Mouse (Mus musculus): ENCODE results near the gene Gm7137.
"Not testable (repeated sequence)": the region's sequence is repeated elsewhere in the genome, so short reads cannot be mapped to it uniquely, and the experiment has no call there.

The Gm7137 gene

DNA sequence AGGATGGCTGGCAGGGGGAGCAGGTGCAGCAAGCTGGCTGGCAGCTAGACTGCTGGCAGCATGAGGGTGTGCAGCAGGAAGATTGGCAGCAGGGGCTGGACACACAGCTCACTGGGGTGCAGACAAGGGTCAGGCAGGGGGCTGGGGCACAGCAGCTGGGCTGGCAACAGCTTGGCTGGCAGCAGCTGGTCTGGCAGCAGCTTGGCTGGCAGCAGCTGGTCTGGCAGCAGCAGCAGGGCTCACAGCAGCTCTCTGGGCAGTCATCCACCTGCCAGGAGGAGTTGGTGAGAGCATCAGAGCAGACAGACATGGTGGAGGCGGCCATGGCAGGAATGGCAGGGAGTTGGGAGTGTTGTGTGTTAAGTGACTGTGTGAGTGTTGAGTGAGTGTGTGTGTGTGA is at the start of gene Gm7137:
TSS of gene Gm7137 (minus strand) at position 325 of the 400 bp plus-strand sequence.
- DNase-seq: not testable (repeated sequence)

DNA sequence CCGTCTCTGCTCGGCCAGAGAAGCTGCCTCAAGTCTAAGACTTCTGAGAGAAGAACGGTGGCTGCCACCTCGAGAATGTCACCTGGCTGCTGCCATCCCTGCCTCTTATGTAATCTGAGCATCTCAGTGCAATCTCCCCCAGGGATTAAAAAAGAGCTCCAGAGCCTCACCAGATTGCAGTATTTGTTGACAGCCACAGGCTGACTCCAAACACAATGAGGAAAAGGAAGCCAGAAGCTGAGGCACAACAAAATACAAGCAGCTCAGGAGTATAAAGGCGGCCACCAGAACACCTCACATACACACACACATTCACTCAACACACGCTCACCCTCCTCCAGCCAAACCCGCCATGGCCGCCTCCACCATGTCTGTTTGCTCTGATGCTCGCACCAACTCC is 47.6 kb upstream of the Gm7137 start, which contains the start of gene Krtap10-10:
TSS of gene Krtap10-10 (plus strand) at position 301 of the 400 bp plus-strand sequence.
- no peak for DNase-seq

DNA sequence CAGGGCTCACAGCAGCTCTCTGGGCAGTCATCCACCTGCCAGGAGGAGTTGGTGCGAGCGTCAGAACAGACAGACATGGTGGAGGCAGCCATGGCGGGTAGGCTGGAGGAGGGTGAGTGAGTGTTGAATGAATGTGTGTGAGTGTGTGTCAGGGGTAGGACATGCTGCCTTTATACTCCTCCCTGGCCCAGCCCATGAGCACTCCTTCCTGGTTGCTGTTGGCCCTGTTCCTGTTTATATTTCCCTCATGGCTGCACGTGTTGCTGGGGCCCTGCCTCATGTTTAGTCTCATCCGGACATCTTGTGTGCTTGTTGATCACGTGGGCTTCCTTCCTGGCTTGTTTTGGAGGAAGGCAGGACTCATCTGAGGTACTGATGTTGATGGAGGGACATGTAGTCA is 39.0 kb upstream of the Gm7137 start, which contains the start of gene Krtap10-4:
TSS of gene Krtap10-4 (minus strand) at position 145 of the 400 bp plus-strand sequence.
- no peak for DNase-seq

DNA sequence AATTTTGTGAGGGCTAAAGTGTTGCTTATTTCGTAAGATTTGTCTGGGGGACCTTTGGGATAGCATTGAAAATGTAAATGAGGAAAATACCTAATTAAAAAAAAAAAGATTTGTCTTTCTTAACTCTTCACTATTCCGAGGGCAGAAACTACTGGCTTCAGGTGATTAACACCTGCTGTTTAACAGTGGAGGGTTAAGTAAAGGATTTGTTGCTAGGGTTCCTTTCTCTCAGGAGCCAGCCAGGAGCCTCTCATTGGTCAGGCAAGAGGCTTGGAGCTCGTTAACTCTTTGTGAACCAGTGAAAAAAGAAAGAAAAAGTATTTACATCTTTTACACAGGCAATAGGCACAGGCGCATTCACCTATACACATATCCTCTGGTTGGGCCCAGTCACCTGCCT is 31.2 kb upstream of the Gm7137 start:
- DNase-seq: no peak

DNA sequence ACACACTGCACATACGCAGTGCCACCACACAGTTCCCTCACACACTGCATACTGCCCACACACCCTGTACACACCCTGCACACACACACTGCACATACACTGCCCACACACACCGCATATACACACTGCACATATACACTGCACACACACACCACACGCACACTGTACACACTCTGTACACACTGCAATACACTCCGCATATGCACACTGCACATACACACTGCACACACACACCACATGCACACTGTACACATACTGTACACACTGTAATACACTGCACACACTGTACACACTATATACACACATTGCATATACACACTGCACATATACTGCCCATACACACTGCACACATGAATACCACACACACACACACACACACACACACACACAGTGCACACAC is 30.5 kb upstream of the Gm7137 start:
- DNase-seq: no peak

DNA sequence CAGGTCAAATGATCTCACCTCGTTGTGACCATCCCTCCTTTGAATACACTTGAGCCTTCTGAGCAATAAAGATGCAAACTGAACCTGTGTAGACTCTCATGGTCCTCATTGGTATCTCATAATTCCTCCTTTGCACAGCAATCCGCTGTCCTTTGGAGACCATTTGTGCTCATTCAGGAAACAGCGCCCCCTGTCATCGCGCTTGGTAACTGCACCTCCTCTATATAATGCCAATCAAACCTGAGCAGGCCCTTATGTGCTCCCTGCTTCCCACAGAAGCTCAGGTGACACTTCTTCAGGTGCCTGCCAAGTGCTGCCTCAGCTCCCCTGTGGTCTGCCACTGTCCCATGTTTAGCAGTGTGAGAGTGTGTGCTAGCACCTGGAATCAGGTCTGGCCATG is 27.5 kb upstream of the Gm7137 start:
- DNase-seq: no peak

DNA sequence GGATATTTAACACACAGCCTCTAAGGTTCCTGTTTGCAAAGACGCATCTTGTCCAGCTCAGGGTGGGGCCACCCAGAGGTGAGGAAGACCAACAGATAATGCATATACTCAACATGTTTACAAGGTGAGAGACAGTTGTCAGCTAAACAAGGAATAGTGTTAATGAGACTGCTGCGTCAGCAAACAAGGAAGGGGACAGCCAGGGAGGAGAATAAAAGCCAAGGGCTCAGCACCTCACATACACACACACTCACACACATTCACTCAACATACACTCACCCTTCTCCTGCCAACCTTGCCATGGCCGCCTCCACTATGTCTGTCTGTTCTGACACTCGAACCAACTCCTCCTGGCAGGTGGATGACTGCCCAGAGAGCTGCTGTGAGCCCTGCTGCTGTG is 26.4 kb upstream of the Gm7137 start, which contains the start of gene Gm2696:
TSS of gene Gm2696 (plus strand) at position 301 of the 400 bp plus-strand sequence.
- DNase-seq: no peak

DNA sequence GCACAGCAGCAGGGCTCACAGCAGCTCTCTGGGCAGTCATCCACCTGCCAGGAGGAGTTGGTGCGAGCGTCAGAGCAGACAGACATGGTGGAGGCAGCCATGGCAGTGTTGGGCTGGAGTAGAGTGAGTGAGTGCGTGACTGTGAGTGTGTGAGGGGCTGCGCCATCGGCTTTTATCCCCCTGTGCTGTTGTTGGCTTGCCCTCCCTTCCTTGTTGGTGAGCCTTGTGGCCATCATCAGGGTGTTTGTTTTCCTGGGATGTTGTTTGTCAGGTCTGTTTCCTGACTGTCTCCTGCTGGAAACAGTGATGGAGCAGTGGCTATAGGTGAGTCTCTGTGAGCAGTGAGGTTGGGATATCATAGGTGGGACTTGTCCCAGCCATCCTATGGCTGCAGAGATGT is 23.7 kb upstream of the Gm7137 start, which contains the start of gene Gm9507:
TSS of gene Gm9507 (minus strand) at position 101 of the 400 bp plus-strand sequence.
- no peak for DNase-seq

DNA sequence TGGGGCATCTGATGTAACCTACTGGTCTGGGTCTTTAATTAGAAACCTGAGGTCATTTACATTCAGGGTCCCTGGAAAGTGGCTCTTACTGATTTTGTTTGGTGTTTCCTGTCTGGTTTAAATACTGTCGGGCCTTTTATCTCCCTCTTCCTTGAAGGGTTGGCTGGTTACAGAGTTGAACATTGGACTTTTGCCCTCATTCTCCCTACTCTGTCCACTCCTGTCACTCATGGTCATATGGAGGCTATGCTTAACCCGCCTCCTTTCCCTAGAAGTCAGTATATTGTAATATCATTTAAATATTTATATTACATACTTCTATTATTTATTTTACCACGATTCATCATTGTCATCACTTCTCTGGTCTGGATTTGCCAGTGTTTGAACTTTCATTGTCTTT is 16.1 kb upstream of the Gm7137 start:
- no peak for DNase-seq

DNA sequence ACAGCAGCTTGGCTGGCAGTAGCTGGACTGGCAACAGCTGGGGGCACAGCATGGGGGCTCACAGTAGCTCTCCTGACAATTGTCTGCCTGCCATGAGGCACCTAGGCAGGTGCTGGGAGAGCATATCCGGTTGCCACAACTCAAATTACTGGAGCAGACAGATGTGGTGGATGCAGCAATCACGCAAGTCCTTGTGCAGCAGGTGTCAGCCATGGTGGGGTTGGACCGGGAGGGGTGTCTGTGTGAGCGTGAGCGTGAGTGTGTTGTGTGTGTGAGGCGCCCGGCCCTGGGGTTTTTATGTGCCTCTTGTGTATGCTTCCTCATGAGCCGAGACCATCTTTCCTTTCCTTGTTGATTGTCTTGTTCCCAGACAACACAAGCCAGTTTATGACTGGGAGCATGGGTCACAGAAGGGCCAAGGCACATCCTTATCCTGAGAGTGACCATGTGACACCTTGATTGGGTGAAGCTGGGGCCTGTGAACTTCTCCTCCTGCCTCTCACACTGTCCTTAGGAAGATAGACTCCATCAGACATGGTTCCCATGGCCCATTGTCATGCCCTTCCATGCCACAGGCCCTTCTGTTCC is 11.0 kb upstream of the Gm7137 start, which contains the start of gene Gm19668:
TSS of gene Gm19668 (minus strand) at position 213 of the 588 bp plus-strand sequence.
- DNase-seq: no peak

DNA sequence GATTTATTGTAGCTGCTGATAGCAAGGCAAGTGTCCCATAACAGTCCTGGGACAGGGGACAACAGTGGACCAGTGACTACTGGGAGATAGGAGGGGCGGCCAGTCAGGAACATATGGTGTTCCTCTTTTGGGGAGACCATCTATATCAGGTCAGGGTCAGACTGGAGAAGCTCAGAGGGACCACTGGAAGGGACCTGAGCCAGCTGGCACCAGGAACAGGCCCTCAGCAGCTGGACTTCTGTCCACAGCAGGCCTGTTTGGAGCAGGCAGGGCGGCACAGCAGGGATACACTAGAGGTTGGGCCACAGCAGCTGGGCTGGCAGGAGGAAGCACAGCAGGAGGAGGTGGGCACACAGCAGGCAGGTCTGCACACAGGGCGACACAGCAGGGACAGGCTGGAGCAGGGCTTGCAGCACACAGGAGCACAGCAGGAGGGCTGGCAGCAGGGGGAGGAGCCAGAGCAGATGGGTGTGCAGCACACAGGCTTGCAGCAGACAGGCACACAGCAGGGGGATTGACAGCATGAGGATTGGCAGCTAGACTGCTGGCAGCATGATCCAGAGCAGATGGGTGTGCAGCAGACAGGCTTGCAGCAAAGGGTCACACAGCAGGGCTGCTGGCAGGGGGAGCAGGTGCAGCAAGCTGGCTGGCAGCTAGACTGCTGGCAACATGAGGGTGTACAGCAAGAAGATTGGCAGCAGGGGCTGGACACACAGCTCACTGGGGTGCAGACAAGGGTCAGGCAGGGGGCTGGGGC is 10.3 kb upstream of the Gm7137 start:
- DNase-seq: peak; percentile 26

DNA sequence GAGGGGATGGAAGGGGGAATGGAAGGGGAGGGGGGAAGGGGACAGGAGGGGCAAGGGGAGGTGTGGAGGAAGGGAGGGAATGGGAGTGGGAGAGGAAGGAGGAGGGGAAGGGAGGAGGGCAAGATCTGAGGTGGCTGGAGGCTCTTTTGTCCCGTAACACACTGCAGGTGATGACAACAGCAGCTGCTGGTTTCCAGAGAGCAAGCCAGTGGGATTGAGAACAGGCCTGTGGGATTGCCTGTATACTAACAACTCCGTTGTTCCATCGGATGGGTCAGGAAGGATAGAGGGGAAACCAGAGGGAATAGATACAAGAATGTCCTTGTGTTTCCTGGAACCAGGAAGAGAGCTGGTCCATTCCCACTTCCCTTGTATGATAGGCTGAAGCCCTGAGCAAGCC is 9.7 kb upstream of the Gm7137 start:
- no peak for DNase-seq

DNA sequence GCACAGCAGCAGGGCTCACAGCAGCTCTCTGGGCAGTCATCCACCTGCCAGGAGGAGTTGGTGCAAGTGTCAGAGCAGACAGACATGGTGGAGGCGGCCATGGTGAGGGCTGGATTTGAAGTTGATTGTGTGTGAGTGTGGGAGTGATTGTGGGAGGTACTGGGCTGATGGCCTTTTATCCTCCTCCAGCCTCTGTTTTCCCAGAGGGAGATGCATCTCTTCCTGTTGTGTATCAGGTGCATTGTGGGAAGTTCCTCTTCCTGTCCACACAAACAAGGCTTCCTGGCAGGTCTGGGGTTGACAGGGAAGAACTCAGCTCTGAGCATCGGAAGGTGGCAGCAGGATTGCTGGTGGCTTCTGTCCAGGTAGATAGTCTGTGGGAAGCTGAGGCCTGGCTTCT is 7.0 kb upstream of the Gm7137 start, which contains the start of gene Gm9639:
TSS of gene Gm9639 (minus strand) at position 101 of the 400 bp plus-strand sequence.
- no peak for DNase-seq

DNA sequence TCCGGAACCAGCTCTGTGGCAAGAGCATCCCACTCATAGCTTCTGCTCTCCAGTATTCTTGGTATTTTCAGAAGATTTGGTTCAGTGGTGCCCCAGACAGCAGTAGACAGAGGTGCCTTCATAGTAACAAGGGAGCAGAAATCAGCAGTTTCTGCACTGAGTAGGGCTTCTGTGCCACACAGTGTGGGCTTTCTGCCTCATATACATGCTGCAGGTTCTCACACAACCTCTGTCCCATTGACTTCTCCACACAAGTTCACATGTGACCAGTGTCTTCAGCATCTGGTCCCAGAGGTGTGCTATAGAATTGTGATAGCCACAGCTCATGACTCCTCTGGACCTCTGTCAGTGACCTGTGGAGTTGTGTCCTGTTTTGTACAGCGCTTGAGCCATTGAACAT is 621 bp upstream of the Gm7137 start:
- DNase-seq: no peak

DNA sequence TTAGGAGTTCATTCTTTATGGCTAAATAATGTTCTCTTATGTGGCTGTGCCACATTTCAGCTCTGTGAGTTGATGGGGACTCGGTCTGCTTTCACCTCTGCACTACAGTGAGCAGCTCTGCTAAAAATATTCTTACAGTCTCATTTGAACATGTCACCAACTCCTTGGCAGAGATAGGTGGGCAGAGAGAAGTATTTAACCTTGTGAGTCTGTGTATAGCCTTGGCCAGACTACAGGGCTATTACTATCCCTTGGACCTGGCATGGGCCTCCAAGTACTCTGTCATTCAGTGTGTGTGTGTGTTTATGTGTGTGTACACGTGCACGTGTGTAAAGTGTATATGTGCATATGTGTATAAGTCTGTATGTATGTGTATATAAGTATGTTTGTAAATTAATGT is 4.6 kb downstream of the Gm7137 start:
- DNase-seq: not testable (repeated sequence)

DNA sequence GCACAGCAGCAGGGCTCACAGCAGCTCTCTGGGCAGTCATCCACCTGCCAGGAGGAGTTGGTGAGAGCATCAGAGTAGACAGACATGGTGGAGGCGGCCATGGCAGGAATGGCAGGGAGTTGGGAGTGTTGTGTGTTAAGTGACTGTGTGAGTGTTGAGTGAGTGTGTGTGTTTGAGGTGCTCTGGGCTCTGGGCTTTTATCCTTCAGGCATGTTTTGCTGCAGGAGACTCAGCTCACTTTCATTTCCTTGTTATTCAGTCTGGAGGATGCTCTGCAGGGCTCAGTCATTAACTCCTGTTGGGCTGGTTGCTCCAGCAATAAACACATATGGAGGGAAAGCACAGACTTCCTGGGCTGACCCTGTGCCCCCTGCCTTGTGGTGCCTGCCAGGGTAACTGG is 5.6 kb downstream of the Gm7137 start, which contains the start of gene Gm3250:
TSS of gene Gm3250 (minus strand) at position 101 of the 400 bp plus-strand sequence.
- DNase-seq: not testable (repeated sequence)

DNA sequence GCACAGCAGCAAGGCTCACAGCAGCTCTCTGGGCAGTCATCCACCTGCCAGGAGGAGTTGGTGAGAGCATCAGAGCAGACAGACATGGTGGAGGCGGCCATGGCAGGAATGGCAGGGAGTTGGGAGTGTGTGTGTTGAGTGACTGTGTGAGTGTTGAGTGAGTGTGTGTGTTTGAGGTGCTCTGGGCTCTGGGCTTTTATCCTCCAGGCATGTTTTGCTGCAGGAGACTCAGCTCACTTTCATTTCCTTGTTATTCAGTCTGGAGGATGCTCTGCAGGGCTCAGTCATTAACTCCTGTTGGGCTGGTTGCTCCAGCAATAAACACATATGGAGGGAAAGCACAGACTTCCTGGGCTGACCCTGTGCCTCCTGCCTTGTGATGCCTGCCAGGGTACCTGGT is 11.2 kb downstream of the Gm7137 start, which contains the start of gene Gm7138:
TSS of gene Gm7138 (minus strand) at position 101 of the 400 bp plus-strand sequence.
- DNase-seq: not testable (repeated sequence)

DNA sequence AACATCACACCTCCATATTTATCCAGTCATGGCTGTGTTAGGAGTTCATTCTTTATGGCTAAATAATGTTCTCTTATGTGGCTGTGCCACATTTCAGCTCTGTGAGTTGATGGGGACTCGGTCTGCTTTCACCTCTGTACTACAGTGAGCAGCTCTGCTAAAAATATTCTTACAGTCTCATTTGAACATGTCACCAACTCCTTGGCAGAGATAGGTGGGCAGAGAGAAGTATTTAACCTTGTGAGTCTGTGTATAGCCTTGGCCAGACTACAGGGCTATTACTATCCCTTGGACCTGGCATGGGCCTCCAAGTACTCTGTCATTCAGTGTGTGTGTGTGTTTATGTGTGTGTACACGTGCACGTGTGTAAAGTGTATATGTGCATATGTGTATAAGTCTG is 15.9 kb downstream of the Gm7137 start:
- DNase-seq: not testable (repeated sequence)

DNA sequence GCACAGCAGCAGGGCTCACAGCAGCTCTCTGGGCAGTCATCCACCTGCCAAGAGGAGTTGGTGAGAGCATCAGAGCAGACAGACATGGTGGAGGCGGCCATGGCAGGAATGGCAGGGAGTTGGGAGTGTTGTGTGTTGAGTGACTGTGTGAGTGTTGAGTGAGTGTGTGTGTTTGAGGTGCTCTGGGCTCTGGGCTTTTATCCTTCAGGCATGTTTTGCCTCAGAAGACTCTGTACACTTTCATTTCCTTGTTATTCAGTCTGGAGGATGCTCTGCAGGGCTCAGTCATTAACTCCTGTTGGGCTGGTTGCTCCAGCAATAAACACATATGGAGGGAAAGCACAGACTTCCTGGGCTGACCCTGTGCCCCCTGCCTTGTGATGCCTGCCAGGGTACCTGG is 16.8 kb downstream of the Gm7137 start, which contains the start of gene Gm3238:
TSS of gene Gm3238 (minus strand) at position 101 of the 400 bp plus-strand sequence.
- DNase-seq: not testable (repeated sequence)

DNA sequence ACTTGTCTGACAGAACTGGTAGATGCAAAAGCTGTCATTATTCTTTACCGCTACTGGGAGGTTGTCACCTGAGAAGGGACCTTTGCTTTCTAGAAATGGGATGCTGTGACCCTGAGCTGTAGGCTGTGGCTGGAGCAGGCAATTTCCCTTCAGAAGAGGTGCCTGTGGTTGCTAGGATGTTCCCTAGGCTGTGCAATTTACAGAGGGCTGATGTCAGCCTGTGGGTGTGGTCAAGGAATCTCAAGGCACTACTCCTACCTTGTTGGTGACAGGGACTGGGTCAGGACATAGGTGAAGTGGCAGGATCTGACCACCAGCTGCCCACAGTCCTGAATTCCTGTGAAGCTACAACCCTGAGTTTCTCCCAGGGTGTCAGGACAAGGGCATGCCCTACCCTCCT is 18.3 kb downstream of the Gm7137 start:
- no peak for DNase-seq

DNA sequence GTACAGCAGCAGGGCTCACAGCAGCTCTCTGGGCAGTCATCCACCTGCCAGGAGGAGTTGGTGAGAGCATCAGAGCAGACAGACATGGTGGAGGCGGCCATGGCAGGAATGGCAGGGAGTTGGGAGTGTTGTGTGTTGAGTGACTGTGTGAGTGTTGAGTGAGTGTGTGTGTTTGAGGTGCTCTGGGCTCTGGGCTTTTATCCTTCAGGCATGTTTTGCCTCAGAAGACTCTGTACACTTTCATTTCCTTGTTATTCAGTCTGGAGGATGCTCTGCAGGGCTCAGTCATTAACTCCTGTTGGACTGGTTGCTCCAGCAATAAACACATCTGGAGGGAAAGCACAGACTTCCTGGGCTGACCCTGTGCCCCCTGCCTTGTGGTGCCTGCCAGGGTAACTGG is 28.4 kb downstream of the Gm7137 start, which contains the start of gene Gm3233:
TSS of gene Gm3233 (minus strand) at position 101 of the 400 bp plus-strand sequence.
- not testable (repeated sequence) for DNase-seq

DNA sequence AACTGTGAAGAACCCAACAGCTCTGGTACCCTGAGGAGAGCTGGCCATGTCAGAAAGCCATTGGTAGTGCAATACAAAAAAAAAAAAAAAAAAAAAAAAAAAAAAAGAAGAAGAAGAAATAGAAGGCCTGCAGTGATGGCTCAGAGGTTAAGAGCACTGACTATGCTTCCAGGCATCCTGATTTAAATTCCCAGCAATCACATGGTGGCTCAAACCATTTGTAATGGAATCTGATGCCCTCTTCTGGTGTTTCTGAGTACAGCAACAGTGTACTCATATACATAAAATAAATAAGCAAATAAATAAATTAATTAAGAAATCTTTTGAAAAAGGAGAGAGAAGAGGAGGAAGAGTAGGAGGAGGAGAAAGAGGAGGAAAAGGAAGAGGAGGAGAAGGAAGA is 34.6 kb downstream of the Gm7137 start:
- no peak for DNase-seq

DNA sequence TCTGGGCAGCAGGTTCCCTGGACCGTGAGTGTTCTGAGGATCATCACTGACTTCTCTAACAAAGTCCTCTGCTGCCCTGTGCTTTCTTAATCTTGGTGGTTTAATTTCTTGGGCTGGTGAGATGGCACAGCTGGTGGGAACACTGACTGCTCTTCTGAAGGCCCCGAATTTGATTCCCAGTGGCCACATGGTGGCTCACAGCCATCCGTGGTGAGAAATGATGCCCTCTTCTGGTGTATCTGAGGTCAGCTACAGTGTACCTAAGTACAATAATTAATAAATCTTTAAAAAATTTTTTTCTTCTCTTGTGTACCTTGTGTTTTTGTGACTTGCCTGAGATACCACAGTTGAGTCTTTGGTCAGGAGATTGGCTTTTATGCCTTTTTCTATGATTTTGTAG is 35.7 kb downstream of the Gm7137 start:
- not testable (repeated sequence) for DNase-seq

DNA sequence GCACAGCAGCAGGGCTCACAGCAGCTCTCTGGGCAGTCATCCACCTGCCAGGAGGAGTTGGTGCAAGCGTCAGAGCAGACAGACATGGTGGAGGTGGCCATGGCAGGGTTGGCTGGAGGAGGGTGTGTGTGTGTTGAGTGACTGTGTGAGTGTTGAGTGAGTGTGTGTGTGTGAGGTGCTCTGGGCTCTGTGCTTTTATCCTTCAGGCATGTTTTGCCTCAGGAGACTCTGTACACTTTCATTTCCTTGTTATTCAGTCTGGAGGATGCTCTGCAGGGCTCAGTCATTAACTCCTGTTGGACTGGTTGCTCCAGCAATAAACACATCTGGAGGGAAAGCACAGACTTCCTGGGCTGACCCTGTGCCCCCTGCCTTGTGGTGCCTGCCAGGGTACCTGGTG is 36.7 kb downstream of the Gm7137 start, which contains the start of gene Gm9736:
TSS of gene Gm9736 (minus strand) at position 101 of the 400 bp plus-strand sequence.
- DNase-seq: not testable (repeated sequence)
